Mouse (Mus musculus): ENCODE results near the gene St7. TPM values are rescaled to one million over a fixed set of nuclear protein-coding genes. Genes with fewer than 3 reads are reported as not detected.

St7 gene
- total RNA-seq (2021): 10 to 100 TPM; 41.1 to 46.5 TPM

DNA sequence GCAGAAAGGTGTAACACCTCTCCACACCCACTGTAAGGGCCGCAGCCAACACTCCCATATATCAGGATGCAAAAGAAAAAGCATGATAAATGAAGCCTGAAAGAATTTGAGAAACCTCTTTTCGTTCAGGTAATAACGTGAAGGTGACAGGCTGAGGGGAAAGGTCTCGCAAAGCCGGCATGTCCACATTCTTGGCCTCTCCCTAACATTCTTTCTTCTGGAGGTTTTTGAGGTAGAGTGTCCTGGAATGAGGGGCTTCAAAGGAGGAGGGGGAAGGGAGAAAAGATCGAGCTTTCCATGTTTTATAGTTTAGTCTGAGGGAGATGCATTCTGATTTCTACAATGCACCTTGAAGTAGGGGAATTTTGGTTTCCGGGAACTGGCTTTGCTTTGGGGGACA is at the start of gene St7:
Gene St7, plus strand, starts transcription at position 287 of the 400 bp plus-strand sequence.
- DNase-seq (ENCODE audit: extremely low spot score in 1 of 2, low spot score in 2 of 2): no peak
- intact Hi-C loops (cut with DNase I): no loop called here

DNA sequence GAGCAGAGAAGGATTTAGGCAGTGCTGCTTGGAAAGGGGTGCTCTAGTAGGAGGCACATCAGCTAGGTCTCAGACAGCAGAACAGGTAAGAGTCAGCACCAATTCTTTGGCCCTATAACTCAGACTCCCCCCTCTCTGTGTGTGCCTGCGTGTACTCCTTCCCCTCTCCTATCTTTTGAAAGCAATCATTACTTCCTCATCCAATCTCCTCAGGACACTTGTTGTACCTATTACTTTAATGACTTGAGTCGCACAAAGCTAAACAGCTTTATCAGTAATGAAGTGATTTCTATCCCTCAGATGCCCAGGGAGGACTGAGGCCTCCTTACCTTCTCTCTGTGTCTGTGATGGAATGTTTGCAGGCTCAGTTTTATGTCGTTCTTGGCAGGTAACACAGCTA is 46.6 kb upstream of the St7 start:
- no peak for DNase-seq (ENCODE audit: extremely low spot score in 1 of 2, low spot score in 2 of 2)
- intact Hi-C loops (cut with DNase I): no loop called here

DNA sequence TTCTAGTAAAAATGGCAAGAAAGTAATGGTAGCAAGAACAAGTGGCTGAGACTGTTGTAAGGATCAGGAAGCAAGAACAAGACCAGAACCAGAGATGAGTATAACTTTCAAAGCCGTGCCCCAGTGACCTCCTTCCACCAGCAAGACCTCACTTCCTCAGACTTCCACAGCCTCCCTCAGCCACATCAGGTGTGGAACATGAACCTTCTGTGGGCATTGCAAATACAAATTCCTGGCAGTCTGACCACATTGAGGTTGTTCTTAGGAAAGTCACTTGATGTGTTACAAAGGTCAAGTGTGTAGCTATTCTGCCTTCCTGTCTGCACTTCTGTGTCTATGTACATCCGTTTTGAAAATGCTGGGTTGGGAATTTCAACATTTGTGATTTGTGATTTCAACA is 40.6 kb upstream of the St7 start:
- DNase-seq (ENCODE audit: extremely low spot score in 1 of 2, low spot score in 2 of 2): no peak
- intact Hi-C loops (cut with DNase I): no loop called here

DNA sequence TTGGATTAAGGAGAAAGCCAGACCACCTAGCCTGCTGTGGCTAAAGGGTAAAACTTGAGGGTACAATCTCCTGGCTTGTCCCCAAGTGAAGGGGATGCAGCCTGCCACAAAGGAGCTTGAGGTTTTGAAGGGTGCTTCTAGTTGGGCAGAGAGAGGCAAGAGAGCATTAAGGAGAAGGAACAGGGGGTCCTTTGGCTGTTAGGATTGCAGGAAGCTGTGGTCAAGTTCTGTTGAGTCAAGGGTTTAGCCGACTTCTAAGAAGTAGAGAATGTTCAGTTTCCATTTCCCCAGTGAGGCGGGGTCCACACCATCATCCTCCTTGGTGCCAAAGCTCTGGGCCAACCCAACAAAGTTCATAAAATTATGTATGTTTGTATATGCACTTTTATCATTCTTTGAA is 37.7 kb upstream of the St7 start:
- intact Hi-C loops (cut with DNase I): no loop called here
- DNase-seq (ENCODE audit: extremely low spot score in 1 of 2, low spot score in 2 of 2): no peak

DNA sequence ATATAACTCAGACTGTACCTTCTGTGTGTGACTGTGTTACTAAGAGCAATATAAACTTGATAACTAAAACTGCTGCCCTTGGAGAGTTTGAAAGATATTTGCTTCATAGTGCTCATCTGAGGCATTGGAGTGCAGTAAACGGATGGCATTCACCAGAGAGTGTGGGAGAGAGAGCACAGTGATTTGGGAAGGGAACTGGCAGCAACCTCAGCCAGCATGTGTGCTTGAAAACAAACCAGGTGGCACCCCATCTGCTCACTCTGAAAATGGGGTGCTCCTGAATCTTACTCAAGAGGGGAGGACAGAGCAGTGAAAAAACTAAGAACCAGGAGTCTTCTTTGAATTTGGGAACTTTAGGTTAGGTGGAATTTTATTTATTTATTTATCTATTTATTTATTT is 35.4 kb upstream of the St7 start:
- intact Hi-C loops (cut with DNase I): no loop called here

DNA sequence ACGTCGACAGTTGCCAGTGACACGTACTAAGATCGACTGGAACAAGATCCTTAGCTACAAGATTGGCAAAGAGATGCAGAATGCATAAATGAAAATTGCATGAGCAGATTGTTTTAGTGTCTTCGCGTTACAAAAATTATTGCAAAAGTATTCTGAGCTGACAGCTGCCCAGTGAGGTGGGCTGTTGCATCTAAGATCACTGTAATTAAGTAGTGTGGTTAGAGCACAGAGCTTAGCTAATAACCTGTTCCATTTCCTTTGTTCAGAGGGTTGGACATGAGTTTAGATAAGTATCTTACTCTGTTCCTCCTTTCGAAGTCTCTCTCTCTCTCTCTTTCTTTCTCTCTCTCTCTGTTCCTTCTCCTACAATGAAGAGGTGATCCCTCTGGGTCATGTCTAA is 27.4 kb upstream of the St7 start:
- intact Hi-C loops (cut with DNase I): no loop called here
- no peak for DNase-seq (ENCODE audit: extremely low spot score in 1 of 2, low spot score in 2 of 2)

More for the DNA sequence above, 35.4 kb upstream of the St7 start:
- DNase-seq (ENCODE audit: extremely low spot score in 1 of 2, low spot score in 2 of 2): no peak

DNA sequence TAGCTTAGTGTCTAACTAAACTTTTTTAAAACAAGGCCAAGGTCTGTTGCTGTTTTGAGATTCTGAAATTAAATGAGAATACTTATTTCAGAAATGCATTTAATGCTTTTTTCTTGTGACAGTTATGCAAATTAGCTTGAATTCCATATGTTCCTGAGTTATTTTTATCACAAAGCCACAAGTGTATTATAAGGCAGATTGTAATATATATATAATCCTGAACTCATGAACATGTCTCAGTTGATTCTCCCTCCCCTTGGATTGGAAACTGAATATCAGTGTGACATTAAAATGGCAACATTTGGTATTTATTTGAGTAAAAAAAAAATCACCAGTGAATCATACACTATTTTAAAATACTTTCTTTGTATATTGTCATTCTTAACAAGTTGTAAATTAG is 26.7 kb upstream of the St7 start:
- intact Hi-C loops (cut with DNase I): no loop called here
- DNase-seq (ENCODE audit: extremely low spot score in 1 of 2, low spot score in 2 of 2): no peak

DNA sequence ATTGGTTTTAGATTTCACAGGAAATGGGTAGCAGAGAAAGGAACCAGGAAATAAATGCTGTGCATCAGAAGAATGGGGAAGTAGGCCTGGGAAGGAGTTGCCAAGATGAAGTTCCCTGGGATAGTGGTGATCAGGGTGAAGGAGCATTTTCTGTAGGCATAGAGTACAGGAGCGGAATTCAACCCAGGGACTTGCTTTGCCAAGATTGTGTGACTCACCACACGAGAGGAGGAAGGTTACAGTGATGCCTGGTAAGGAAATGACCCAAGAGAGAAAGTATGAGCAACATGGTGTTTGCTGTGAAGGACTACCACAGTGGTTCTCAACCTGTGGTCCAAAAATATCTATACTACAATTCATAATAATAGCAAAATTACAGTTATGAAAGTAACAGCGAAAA is 24.9 kb upstream of the St7 start:
- intact Hi-C loops (cut with DNase I): no loop called here

DNA sequence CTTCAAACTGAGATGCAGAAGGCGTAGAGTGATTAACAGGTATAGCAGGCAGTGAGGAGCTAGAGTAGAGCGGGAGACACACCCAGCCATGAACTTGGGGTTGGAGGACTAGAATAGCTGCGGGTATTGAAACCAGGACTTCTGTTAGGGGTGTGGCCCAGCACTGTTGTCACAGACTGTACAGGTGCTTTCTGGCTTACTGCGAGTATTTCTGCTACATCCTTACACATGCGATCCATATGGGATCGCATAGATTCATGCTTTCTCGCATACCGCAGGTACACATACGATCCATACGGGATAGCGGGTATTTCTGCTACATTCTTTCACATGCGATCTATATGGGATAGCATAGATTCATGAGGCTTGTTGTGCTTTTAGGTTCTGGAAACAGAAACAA is 24.4 kb upstream of the St7 start:
- no peak for DNase-seq (ENCODE audit: extremely low spot score in 1 of 2, low spot score in 2 of 2)
- intact Hi-C loops (cut with DNase I): no loop called here

More for the DNA sequence above, 24.9 kb upstream of the St7 start:
- DNase-seq (ENCODE audit: extremely low spot score in 1 of 2, low spot score in 2 of 2): no peak

DNA sequence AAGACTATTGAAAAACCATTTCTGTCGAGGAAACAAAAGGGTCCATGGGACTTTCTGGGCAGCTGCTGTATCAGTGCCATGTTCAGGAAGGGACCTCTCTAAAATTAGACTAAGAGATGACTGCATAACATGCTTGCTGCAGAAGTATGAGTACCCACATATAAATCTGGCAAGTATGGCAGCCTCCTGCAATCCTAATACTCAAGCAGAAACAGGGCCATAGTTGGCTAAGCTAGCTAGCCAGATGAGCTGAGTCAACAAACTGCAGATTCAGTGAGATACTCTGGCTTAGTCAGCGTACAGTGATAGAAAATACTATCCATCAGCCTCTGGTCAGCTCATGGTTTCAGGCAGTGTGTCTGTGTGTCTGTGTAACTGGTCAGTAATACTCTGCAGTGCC is 22.9 kb upstream of the St7 start:
- intact Hi-C loops (cut with DNase I): loop anchor here (10.0 kb wide), 1 partner anchor 405 kb away; no protein-coding TSS in a partner anchor
- DNase-seq (ENCODE audit: extremely low spot score in 1 of 2, low spot score in 2 of 2): no peak

DNA sequence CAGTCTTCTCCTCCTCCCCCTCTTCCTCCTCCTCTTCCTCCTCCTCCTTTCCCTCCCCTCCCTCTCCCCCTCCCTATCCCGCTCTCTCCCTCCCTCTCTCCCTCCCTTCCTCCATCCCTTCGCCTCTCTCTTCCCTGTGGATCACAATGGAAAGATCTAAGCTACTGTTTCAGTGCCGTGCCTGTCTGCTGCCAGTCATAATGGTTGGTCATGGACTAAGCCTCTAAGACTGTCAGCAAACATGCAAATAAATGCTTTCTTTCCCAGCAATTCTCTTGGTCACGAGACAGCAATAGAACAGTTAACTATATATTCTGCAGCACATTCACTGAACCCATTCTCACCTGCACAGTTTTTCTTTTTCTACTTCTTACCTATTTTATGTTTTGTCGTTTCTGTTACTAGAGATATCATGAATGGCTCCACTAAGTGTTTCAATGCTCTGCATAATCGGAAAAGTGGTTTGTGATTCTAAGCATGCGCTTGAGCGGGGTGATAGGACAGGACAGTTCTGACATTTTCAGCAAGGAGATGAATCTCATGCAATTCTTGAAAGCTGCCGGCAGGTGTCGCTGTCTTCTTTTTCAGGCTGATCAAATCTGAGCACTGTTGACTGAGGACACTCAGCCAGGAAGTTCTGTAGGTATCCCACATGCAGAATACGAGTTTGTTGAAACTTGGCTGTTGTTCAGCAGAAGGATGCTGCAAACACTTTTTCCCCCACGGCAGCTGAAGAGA is 17.5 kb upstream of the St7 start:
- intact Hi-C loops (cut with DNase I): loop anchor here (5.0 to 10.0 kb wide), 2 partner anchors 167 to 400 kb away; no protein-coding TSS in a partner anchor
- peak in 1 of 2 experiments; percentile 56 for DNase-seq (ENCODE audit: extremely low spot score in 1 of 2, low spot score in 2 of 2)

DNA sequence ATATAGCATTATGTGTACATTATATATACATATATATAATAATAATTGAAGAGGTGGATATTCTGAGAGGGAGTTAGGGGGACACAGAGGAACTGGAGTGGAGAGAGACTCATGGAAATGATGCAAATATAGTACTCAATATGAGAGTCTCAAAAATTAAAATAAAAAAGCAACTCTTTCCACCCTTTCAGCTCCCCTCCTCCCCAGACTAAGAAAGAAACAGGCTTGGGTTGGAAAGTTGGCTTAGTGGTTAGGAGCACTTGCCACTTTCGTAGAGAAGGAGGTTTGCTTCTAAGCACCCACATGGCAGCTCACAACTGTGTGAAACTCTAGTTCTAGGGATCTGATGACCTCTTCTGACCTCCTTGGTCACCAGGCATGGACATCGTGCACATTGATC is 15.7 kb upstream of the St7 start:
- intact Hi-C loops (cut with DNase I): loop anchor here (5.0 to 10.0 kb wide), 2 partner anchors 165 to 398 kb away; no protein-coding TSS in a partner anchor
- no peak for DNase-seq (ENCODE audit: extremely low spot score in 1 of 2, low spot score in 2 of 2)

DNA sequence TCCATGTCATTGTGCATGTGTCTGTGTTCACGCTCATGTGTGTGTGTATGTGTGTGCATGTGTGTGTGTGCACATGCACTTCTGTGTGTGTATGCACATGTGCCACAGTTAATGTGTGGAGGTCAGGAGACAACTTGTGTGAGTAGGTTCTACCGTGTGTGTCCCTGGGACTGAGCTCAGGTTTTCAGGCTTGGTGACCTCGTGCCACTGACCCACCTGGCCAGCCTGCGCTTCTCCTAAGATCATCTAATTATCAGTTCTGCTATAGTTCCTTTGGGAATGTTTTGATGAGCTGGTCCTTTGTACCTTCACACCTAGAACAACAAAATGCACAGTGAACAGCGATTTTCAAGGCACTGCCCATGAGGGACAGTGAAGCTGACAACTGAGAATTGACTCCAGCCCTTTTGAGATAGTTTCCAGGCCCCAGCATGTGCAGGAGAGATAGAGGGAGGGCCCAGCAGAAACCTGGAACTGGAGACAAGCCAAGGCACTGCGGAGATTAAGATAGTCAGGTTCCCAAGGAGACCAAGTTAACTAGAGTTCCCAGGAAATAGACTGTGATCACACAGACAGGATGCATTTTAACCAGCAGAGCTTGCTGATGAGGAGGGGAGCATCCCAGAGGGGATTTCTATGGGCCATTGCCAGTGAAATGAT is 12.3 kb upstream of the St7 start:
- intact Hi-C loops (cut with DNase I): no loop called here
- peak in 1 of 2 experiments; percentile 32 for DNase-seq (ENCODE audit: extremely low spot score in 1 of 2, low spot score in 2 of 2)

DNA sequence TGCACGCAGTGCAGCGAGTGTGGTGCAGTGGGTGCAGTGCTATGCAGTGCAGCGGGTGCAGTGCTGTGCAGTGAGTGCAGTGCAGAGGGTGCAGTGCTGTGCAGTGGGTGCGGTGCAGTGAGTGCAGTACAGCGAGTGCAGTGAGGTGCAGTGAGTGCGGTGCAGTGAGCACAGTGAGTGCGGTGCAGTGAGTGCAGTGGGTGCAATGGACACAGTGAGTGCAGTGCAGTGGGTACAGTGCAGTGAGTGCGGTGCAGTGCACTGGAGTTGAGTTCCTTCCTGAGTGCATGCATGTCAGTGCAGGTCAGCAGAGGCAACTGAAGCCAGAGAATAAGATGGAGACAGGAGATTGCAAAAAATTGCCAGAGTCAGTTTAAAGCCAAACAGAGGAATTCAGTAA is 10.9 kb upstream of the St7 start:
- intact Hi-C loops (cut with DNase I): no loop called here
- DNase-seq (ENCODE audit: extremely low spot score in 1 of 2, low spot score in 2 of 2): no peak

DNA sequence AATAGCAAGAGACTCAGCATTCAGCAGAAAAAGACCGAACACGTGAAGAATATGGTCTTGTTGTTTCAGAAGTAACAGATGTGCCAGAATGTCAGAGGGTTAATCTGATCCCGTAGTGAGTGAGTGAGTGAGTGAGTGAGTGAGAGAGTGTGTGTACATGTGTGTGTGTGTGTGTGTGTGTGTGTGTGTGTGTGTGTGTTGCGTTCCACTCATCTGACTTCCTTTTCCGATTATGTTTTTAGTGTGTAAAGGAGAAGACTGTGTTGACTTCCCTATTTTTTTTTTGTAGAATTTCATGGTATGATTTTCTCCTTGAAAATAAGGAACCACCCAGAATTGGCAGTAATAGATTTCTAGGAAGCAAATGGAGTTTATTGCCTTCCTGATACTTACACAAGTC is 4.1 kb upstream of the St7 start:
- no peak for DNase-seq (ENCODE audit: extremely low spot score in 1 of 2, low spot score in 2 of 2)
- intact Hi-C loops (cut with DNase I): no loop called here

DNA sequence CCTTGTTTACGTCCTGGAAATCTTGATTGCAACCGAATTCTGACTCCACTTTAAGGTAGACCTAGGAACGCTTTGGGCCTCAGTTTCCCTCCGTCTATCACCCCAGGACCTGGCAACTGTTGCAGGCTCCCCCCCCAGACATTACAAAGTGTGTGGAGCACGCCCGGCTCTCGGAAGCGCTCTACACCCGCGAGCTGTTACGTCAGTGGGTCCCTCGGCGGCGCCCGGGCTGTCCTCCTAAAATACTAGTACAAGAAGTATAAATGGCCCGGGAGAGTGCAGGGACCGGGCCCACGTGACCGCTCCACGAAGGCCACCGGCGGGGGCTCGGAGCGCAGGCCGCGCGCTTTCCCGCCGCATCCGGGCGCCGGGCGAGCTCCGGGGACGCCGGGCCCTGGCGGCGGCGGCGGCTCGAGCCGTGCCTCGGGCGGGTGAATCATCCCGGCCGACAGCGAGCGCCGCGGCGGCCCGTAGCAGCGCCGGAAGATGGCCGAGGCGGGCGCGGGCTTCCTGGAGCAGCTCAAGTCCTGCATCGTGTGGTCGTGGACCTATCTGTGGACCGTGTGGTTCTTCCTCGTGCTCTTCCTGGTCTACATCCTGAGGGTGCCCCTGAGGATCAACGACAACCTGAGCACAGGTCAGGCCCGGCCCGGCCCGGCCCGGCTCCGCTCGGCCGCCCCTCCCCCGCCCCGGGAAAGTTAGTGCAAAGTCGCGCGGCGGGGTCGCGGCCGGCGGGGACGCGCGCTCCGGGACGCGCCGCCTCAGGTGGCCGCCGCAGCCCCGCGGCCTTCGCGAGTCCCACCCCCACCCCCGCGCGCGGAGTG is 1.2 kb downstream of the St7 start:
- peak in 1 of 2 experiments; percentile 80 for DNase-seq (ENCODE audit: extremely low spot score in 1 of 2, low spot score in 2 of 2)
- intact Hi-C loops (cut with DNase I): no loop called here

DNA sequence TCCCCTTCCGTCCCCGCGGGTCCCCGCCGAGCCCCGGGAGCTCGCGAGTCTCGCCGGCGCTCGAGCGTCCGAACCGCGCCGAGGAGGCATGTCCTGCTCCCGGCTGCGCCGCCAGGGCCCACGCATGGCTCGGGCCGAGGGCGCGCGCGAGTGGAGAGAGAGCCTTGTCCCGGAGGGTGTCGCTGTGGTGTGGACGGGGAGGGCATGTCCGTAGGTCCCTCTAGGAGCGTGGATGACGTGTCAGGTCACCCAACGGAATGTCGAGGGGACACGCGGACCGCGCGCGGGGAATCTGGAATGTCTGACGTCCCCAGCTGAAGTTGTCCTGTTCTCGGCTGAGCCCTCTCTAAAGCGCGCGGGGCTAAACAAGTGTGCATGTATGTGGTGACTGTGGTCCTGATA is 1.8 kb downstream of the St7 start:
- DNase-seq (ENCODE audit: extremely low spot score in 1 of 2, low spot score in 2 of 2): peak; percentile 27 to 87
- intact Hi-C loops (cut with DNase I): no loop called here

DNA sequence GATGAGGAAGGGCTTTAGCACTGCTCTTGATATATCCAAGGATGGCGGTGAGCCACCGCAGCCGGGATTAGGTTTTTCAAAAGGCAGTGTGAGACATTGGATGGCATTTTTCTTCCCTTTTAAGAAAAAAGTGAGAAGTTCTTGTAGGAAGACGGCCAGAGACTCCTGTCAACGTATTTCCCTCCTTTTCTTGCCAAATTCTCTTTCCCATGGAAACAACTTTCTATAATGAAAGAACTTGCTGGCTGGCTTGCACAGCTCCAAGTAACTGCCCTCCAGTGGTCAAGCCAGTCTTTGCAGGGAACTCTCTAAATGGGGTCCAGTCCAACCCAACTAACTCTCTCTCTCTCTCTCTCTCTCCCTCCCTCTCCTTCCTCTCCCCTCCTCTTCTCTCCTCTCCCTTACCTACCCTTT is 3.6 kb downstream of the St7 start:
- intact Hi-C loops (cut with DNase I): no loop called here
- DNase-seq (ENCODE audit: extremely low spot score in 1 of 2, low spot score in 2 of 2): peak; percentile 63 to 73

DNA sequence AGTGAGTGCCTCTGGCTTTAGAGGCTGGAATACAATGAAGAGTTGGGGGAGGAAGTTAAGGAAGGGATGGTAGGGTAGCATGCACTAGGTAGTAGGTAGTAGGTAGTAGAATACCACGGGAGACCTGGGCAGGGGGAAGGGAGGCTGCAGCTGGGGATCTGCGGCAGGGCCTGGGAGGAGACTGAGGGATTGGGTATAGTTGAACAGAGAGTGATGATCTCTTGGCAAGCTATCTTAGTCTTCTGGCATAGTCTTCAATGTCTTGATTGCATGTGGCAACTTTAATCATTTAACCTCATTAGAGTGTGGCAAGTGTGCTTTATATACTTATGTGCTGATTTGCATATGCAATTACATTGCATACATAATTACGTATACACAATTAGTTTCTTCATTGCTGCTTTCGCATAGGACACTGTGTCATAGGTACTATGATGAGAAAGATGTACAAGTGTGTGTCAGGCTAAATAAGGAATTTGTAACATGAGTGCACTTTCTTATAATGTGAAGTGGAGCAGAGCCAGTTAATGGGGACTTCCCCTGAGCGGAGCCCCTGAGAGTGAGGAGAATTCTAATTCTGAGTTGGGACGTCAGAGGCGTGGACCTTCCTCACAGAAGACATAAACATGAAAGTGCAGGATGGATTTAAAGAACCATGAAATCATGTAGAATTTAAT is 8.3 kb downstream of the St7 start:
- no peak for DNase-seq (ENCODE audit: extremely low spot score in 1 of 2, low spot score in 2 of 2)
- intact Hi-C loops (cut with DNase I): no loop called here

Data from left cerebral cortex, postnatal 10 days (tissue).